8 mouse cellular contexts compared by ENCODE assay signal in the genomic region with DNA sequence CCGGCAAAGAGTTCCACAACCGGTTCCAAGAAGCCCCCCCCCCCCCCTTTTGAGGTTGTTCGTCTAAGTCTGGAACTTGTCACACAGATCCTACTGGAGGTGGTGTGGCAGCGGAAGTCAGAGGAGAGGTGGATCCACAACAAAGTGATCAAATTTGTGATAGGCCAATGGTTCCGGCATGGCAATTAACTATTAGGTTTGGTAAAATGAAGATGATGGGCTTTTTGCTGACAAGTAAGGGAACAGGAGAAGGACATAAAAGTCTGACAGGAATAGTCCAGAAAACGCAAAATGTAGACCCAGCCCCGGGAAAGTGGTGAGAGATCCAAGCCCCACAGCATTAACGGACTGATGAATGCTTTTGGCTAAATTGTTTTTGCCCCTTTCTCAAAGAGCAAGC. TPM values are rescaled to one million over a fixed set of nuclear protein-coding genes. Genes with fewer than 3 reads are reported as not detected.
DNase-seq lines count a peak whose midpoint lies in the region; ATAC-seq and TF ChIP-seq lines count a peak whose summit lies in the region.

No protein-coding gene starts in this region.

- WGBS in liver, adult 2 months = 64% methylated on average over 8 of the region's 8 CpGs
- WGBS in hindbrain, embryonic 14.5 days = 51% methylated on average over 8 of the region's 8 CpGs

- H3K79me2 ChIP-seq in liver, adult 2 months (ENCODE audit: control insufficient read depth, insufficient read depth, low read length) = no peaks in the 10 kb centered on the region
- no peaks in the 10 kb centered on the region for H3K79me2 ChIP-seq in myocyte (ENCODE audit: control insufficient read depth, insufficient read depth)

- H3K36me3 ChIP-seq in liver, adult 2 months (ENCODE audit: control insufficient read depth, insufficient read depth, low read length) = peaks cover 10% of the 10 kb centered on the region
- peaks cover 21% of the 10 kb centered on the region for H3K36me3 ChIP-seq in hindbrain, embryonic 14.5 days (replicated peaks; ENCODE audit: control insufficient read depth, insufficient read depth)
- H3K36me3 ChIP-seq in myocyte (ENCODE audit: control insufficient read depth, insufficient read depth) = peaks cover 16% of the 10 kb centered on the region

- H3K4me1 ChIP-seq in liver, adult 2 months (ENCODE audit: control insufficient read depth, insufficient read depth, low read length) = no peaks in the 10 kb centered on the region
- no peaks in the 10 kb centered on the region for H3K4me1 ChIP-seq in cortical plate, adult 2 months (ENCODE audit: control insufficient read depth, insufficient read depth, low read length)
- 0 out of 2 replicates have a peak, but pooled peaks cover 7% of the 10 kb centered on the region for H3K4me1 ChIP-seq in hindbrain, embryonic 14.5 days (replicated peaks; ENCODE audit: control insufficient read depth, insufficient read depth, low read length)

- H3K27me3 ChIP-seq in liver, adult 2 months (ENCODE audit: control insufficient read depth, insufficient read depth, low read length) = no peaks in the 10 kb centered on the region
- no peaks in the 10 kb centered on the region for H3K27me3 ChIP-seq in hindbrain, embryonic 14.5 days (ENCODE audit: control insufficient read depth, insufficient read depth, low read length)
- no peaks in the 10 kb centered on the region for H3K27me3 ChIP-seq in myocyte (ENCODE audit: control insufficient read depth, insufficient read depth, insufficient read length)

- no peak for DNase-seq in liver, adult 2 months (ENCODE audit: extremely low read depth, low read depth, low spot score)
- no peak for DNase-seq in liver
- DNase-seq in hindbrain, embryonic 14.5 days (ENCODE audit: low spot score) = no peak
- DNase-seq in thymus, postnatal 36 days = no peak
- DNase-seq in cerebellum, postnatal 10 days = no peak
- no peak for DNase-seq in gastrocnemius, adult 8-10 months (ENCODE audit: low spot score in 2 of 2)

- H3K27ac ChIP-seq in liver, adult 2 months (replicated peaks; ENCODE audit: insufficient read depth, low read depth, low read length) = peak overlapping the region; percentile 12; the same call in 1 of the 2 replicates
- peak overlapping the region; percentile 27; the same call in 1 of the 2 replicates for H3K27ac ChIP-seq in cortical plate, adult 2 months (ENCODE audit: insufficient read depth, low read length)
- H3K27ac ChIP-seq in hindbrain, embryonic 14.5 days = peak overlapping the region; percentile 91

- H3K4me2 ChIP-seq in hindbrain, embryonic 14.5 days (replicated peaks) = peak overlapping the region; percentile 60
- peak overlapping the region; percentile 89 for H3K4me2 ChIP-seq in myocyte (ENCODE audit: low read depth)

- TF ChIP-seq POLR2A in liver, adult 2 months (IDR thresholded peaks at IDR 0.05; ENCODE audit: extremely low read depth, insufficient read depth, low read length) = no peak
- no peak for TF ChIP-seq POLR2A in cortical plate, adult 2 months (IDR thresholded peaks at IDR 0.05; ENCODE audit: extremely low read depth, insufficient read depth, low read length)
- TF ChIP-seq POLR2A in myocyte (IDR thresholded peaks at IDR 0.05; ENCODE audit: insufficient read length, low read depth) = no peak

- no peak overlapping the region; the same call in 1 of the 2 replicates for H3K9ac ChIP-seq in liver, adult 2 months (ENCODE audit: low read depth, low read length)
- H3K9ac ChIP-seq in hindbrain, embryonic 14.5 days = peak overlapping the region; percentile 77

- ATAC-seq in hindbrain, embryonic 14.5 days (ENCODE audit: low FRiP score) = no peak

- H3ac ChIP-seq in myocyte (ENCODE audit: control insufficient read depth, insufficient read length) = peak overlapping the region; percentile 71

- H3K4me3 ChIP-seq in liver, adult 2 months (ENCODE audit: insufficient read depth, low read depth, low read length) = no peak overlapping the region; the same call in 1 of the 2 replicates
- H3K4me3 ChIP-seq in cortical plate, adult 2 months (ENCODE audit: insufficient read depth, low read length) = peak overlapping the region; percentile 71; the same call in 1 of the 2 replicates
- peak overlapping the region; percentile 65 for H3K4me3 ChIP-seq in hindbrain, embryonic 14.5 days (replicated peaks; ENCODE audit: low read length)
- peak overlapping the region; percentile 49 for H3K4me3 ChIP-seq in myocyte

- H3K9me3 ChIP-seq in hindbrain, embryonic 14.5 days (ENCODE audit: control insufficient read depth, low read length) = no peaks in the 10 kb centered on the region

- no peak for TF ChIP-seq CTCF in liver, adult 2 months (IDR thresholded peaks at IDR 0.05; ENCODE audit: low read depth, low read length)
- no peak for TF ChIP-seq CTCF in cortical plate, adult 2 months (IDR thresholded peaks at IDR 0.05; ENCODE audit: extremely low read depth, insufficient read depth, low read length)

TF ChIP-seq in myocyte, 11 proteins besides CTCF, POLR2A, EP300 and RAD21:
- TF ChIP-seq REST (IDR thresholded peaks at IDR 0.05; ENCODE audit: insufficient read depth, insufficient read length) = no peak
- no peak for TF ChIP-seq POLR2AphosphoS2 (IDR thresholded peaks at IDR 0.05; ENCODE audit: insufficient read length, low read depth)
- TF ChIP-seq CEBPB (IDR thresholded peaks at IDR 0.05; ENCODE audit: insufficient read depth, poor library complexity, severe bottlenecking) = no peak
- no peak for TF ChIP-seq MYOD1 (IDR thresholded peaks at IDR 0.05; ENCODE audit: control insufficient read depth in 1 of 3, insufficient read length in 2 of 3, low read depth in 2 of 3)
- no peak for TF ChIP-seq MAX (IDR thresholded peaks at IDR 0.05; ENCODE audit: low read depth)
- no peak for TF ChIP-seq E2F4 (IDR thresholded peaks at IDR 0.05; ENCODE audit: insufficient read depth)
- TF ChIP-seq TCF3 (IDR thresholded peaks at IDR 0.05; ENCODE audit: insufficient read length, low read depth) = no peak

RNA-seq across cellular contexts. Expression of gene Psma3, which starts 6.8 kb away (rescaled TPM):
- 204 and 240 TPM in 2 replicates for total RNA-seq in liver, adult 2 months (2014; rRNA removed)
- 27.7 and 28.9 TPM in 2 replicates for polyA plus RNA-seq in liver, adult 2 months (2012; rRNA removed)
- 175 and 184 TPM in 2 replicates for polyA plus RNA-seq in cortical plate, adult 2 months (2012; rRNA removed)
- polyA plus RNA-seq in hindbrain, embryonic 14.5 days (2014; fragmentation: Nextera tagmentation; extraction: Ambion mirVana) = 488 and 564 TPM in 2 replicates
- 210 TPM for polyA plus RNA-seq in myocyte (2012; fragmentation: generic; extraction: Trizol)
- 100 to 1,000 TPM; 242 to 262 (median 246) TPM for total RNA-seq in gastrocnemius, adult 8-10 months (2022)

RNA-seq across cellular contexts. Expression of gene Actr10, which starts 29.9 kb away (rescaled TPM):
- total RNA-seq in liver, adult 2 months (2014; rRNA removed) = 26.8 and 31.0 TPM in 2 replicates
- polyA plus RNA-seq in liver, adult 2 months (2012; rRNA removed) = 17.3 and 19.2 TPM in 2 replicates
- 82.0 and 82.2 TPM in 2 replicates for polyA plus RNA-seq in cortical plate, adult 2 months (2012; rRNA removed)
- 220 and 224 TPM in 2 replicates for polyA plus RNA-seq in hindbrain, embryonic 14.5 days (2014; fragmentation: Nextera tagmentation; extraction: Ambion mirVana)
- polyA plus RNA-seq in myocyte (2012; fragmentation: generic; extraction: Trizol) = 123 TPM
- 100 to 1,000 TPM in 1 of 4 experiments, 10 to 100 TPM in 3; 91.7 to 107 (median 95.3) TPM for total RNA-seq in gastrocnemius, adult 8-10 months (2022)

RNA-seq across cellular contexts. Expression of gene Arid4a, which starts 48.2 kb away (rescaled TPM):
- total RNA-seq in liver, adult 2 months (2014; rRNA removed) = 6.6 and 6.8 TPM in 2 replicates
- 1.3 TPM in 2 replicates for polyA plus RNA-seq in liver, adult 2 months (2012; rRNA removed)
- polyA plus RNA-seq in cortical plate, adult 2 months (2012; rRNA removed) = 17.8 and 18.4 TPM in 2 replicates
- polyA plus RNA-seq in hindbrain, embryonic 14.5 days (2014; fragmentation: Nextera tagmentation; extraction: Ambion mirVana) = 36.9 and 39.1 TPM in 2 replicates
- 1.7 TPM for polyA plus RNA-seq in myocyte (2012; fragmentation: generic; extraction: Trizol)
- 1 to 10 TPM; 6.7 to 8.4 (median 7.3) TPM for total RNA-seq in gastrocnemius, adult 8-10 months (2022)

Comparison
In these comparisons a context has a peak if more than half of its experiments do, and no peak if none do; other contexts are left out.
1. H3K27ac ChIP-seq: peak in every context shown above with its lines; median percentile 91 in hindbrain, embryonic 14.5 days; 27 in cortical plate, adult 2 months; 12 in liver, adult 2 months.